Mouse (Mus musculus) forebrain, embryonic 11.5 days (tissue): Measurements from ENCODE around the gene Apc2. TPM values are rescaled to one million over a fixed set of nuclear protein-coding genes. Genes with fewer than 3 reads are reported as not detected.
"Not testable (repeated sequence)": the region's sequence is repeated elsewhere in the genome, so short reads cannot be mapped to it uniquely, and the experiment has no call there.

Experiments used
- ATAC-seq: fragments of 200-750 bp; cut with Nextera tagmentation; replicated peaks from 2 replicates; pipeline ENCODE4 v1.8.0; 2017; ENCODE audit warnings: moderate TSS enrichment; ENCODE audit not compliant: low FRiP score
- DNase-seq: peaks from one replicate; pipeline ENCODE4 v3.0.0-alpha.2; 2017; ENCODE audit warnings: low spot score
- H3K27ac ChIP-seq: fragments of 300-500 bp; sonication (generic); 2 replicates; pipeline ENCODE4 v1.5.1; 2014; ENCODE audit warnings: low read depth, low read length
- H3K27me3 ChIP-seq: fragments of 300-500 bp; sonication (generic); 2 replicates; pipeline ENCODE4 v1.6.1; 2014; ENCODE audit warnings: mild to moderate bottlenecking, low read length, mixed read lengths; ENCODE audit not compliant: control insufficient read depth, insufficient read depth
- H3K36me3 ChIP-seq: fragments of 300-500 bp; sonication (generic); 2 replicates; pipeline ENCODE4 v1.6.1; 2014; ENCODE audit warnings: mild to moderate bottlenecking, low read length, moderate library complexity, mixed read lengths; ENCODE audit not compliant: control insufficient read depth, insufficient read depth
- H3K4me1 ChIP-seq: fragments of 300-500 bp; sonication (generic); replicated peaks from 2 replicates; pipeline ENCODE4 v1.6.1; 2014; ENCODE audit warnings: low read length, mixed read lengths; ENCODE audit not compliant: control insufficient read depth, insufficient read depth
- H3K4me2 ChIP-seq: fragments of 300-500 bp; sonication (generic); 2 replicates; pipeline ENCODE4 v1.6.1; 2014; ENCODE audit warnings: low read depth, mild to moderate bottlenecking, low read length, moderate library complexity, mixed read lengths; ENCODE audit not compliant: severe bottlenecking
- H3K4me3 ChIP-seq: fragments of 300-500 bp; sonication (generic); 2 replicates; pipeline ENCODE4 v1.5.1; 2014; ENCODE audit warnings: low read depth, low read length
- H3K9ac ChIP-seq: fragments of 300-500 bp; sonication (generic); 2 replicates; pipeline ENCODE4 v1.6.1; 2014; ENCODE audit warnings: low read length
- H3K9me3 ChIP-seq: fragments of 300-500 bp; sonication (generic); 2 replicates; pipeline ENCODE4 v1.6.1; 2016; ENCODE audit warnings: low read length, mixed read lengths; ENCODE audit not compliant: control insufficient read depth
- WGBS: fragments of 180-500 bp; shearing (Covaris S2); extraction: QIAGEN DNeasy Blood & Tissue Kit; methylation state at CpG from one replicate; pipeline ENCODE4 v1.1.7; 2014; 5-methylcytosine and 5-hydroxymethylcytosine counted together
- polyA plus RNA-seq: library from polyadenylated mRNA; unstranded; fragments of >200 nt; fragmentation: Nextera tagmentation; extraction: Ambion mirVana; gene quantifications from 2 replicates; pipeline ENCODE4 v1.2.1, GENCODE M21; 2014

Gene Apc2
- 75.5 and 77.7 TPM in 2 replicates for polyA plus RNA-seq

DNA sequence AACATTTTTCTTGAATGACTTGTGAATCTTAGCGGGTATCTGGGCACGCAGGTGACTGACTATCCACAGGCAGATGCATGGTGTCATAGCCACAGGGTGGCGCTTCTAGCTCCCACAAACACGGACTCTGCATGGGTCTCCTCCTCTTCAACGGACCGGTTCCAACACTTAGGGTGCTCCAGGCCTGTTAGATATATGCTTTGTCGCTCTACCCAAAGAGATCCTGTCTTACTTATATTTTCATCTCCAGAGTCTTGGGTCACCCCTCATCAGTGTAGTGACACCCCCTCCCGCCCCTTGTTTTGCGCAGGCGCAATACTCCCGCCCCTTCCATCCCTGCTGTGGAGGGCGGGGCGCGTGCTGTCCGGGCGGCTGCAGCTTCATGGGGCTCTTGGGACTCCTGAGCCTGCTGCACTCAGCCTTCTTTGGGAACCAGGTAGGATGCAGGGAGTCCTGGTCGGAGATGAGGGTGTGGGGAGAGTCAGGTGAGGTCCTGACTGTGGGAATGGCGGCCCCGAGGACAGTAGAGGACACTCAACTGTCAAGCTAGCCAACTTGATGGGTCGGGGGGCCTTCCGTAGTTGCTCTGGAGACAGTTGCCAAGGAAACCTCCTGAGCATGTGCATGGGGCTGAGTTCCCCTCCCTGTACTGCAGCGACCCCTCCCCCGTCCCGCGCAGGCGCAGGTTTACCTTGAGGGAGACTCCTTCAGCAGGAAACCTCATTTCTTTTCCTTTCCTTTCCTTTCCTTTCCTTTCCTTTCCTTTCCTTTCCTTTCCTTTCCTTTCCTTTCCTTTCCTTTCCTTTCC lies at the start of gene Apc2:
Gene Apc2 (plus strand): TSS at position 360 of the 808 bp plus-strand sequence.
- Histone ChIP-seq H3K4me3 (peak within 1 kb of the TSS; percentile 35), H3K4me2 (peak within 1 kb of the TSS; percentile 55), H3K9me3 (no peaks in the 10 kb centered on the region), H3K4me1 (peaks cover 44% of the 10 kb centered on the region), H3K9ac (peak within 1 kb of the TSS; percentile 54), H3K36me3 (peaks cover 11% of the 10 kb centered on the region), H3K27ac (peak within 1 kb of the TSS; percentile 78), H3K27me3 (peaks cover 5% of the 10 kb centered on the region)
- peak; percentile 89 for DNase-seq
- under 1% methylated on average over 26 of the region's 26 CpGs for whole genome bisulfite sequencing
- ATAC-seq = peak; percentile 38

DNA sequence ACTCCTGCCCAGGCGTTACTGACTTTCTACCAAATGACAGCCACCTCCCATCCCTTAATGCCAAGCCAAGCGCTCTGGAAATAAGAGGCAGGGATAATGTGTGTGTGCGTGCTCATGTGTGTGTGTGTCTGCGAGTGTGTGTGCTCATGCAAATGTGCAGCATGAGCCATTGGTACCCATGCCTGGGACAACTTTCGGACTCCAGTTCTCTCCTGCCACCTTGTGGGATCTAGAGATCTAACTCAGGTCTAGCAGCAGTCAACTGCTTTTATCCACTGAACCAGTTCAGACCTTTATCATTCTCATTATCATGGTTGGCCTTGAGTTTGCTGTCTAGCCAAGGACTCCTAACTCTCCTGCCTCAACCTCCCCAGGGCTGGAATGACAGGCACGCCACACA lies 47.9 kb upstream of the Apc2 start:
- Histone ChIP-seq H3K27me3 (no peaks in the 10 kb centered on the region), H3K4me3 (no peak overlapping the region), H3K36me3 (no peaks in the 10 kb centered on the region; the same call in 1 of the 2 replicates), H3K9me3 (no peaks in the 10 kb centered on the region), H3K4me1 (peaks cover 13% of the 10 kb centered on the region), H3K27ac (no peak overlapping the region), H3K4me2 (no peak overlapping the region), H3K9ac (no peak overlapping the region)
- WGBS = 56% methylated on average over 6 of the region's 6 CpGs
- DNase-seq = no peak
- no peak for ATAC-seq

DNA sequence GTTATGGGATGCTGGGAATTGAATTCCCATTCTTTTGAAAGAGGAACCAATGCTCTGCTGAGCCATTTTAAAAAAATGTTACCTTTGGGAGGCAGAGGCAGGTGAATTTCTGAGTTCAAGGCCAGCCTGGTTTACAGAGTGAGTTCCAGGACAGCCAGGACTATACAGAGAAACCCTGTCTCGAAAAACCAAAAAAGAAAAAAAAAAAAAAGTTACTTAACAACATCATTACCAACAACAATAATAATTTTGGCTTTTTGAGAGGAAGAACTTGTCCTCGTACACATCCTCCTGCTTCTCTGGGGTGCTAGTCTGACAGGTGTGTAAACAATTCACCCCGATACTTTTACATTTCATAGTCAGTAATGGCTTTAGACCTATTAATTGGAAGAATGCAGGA lies 47.3 kb upstream of the Apc2 start:
- 40% methylated on average over 3 of the region's 3 CpGs for WGBS
- not testable (repeated sequence) for H3K27ac ChIP-seq, H3K27me3 ChIP-seq, H3K9me3 ChIP-seq, H3K9ac ChIP-seq, H3K36me3 ChIP-seq, DNase-seq
- H3K4me1 ChIP-seq = peaks cover 13% of the 10 kb centered on the region
- peak overlapping the region; percentile 77; the same call in 1 of the 2 replicates for H3K4me2 ChIP-seq
- peak overlapping the region; percentile 69 for H3K4me3 ChIP-seq
- 0 out of 2 replicates have a peak, but pooled peaks have one; percentile 18 for ATAC-seq

DNA sequence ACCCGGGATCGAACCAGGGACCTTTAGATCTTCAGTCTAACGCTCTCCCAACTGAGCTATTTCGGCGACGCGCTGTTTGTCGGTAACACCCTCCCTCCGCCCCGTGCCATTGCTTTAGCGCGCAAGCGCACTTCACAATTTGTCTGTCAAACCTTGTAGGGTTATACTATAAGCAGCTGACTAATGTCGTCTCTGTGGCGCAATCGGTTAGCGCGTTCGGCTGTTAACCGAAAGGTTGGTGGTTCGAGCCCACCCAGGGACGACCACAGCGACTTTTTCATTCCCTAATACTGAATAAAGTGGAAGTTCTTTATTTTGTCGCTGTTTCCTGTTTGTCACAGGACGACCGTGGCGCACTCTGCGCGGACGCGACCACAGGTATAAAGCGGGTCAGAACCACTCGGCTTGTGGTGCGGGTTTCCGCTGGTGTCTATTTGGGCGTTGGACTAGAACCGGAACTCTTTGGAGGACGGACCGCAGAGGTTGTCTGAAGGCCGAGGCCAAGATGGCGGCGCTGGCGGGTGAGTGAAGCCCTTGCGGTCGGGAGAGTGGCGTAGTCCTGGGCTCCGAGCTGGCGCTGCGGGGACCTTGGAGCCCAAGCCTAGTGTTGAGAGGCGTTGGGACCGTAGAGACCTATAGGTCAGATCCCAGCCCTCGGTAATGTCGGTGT lies 46.7 kb upstream of the Apc2 start, which contains the start of gene Ndufs7:
Gene Ndufs7 (plus strand): TSS at position 151 of the 670 bp plus-strand sequence.
- Histone ChIP-seq H3K4me2 (peak within 1 kb of the TSS; percentile 77), H3K9me3 (no peaks in the 10 kb centered on the region), H3K4me1 (peaks cover 13% of the 10 kb centered on the region), H3K4me3 (peak within 1 kb of the TSS; percentile 69), H3K27ac (peak within 1 kb of the TSS; percentile 76; the same call in 1 of the 2 replicates), H3K9ac (peak within 1 kb of the TSS; percentile 83), H3K36me3 (no peaks in the 10 kb centered on the region; the same call in 1 of the 2 replicates), H3K27me3 (no peaks in the 10 kb centered on the region)
- DNase-seq (peak; percentile 95), ATAC-seq (peak; percentile 86)
- under 1% methylated on average over 53 of the region's 53 CpGs for WGBS

DNA sequence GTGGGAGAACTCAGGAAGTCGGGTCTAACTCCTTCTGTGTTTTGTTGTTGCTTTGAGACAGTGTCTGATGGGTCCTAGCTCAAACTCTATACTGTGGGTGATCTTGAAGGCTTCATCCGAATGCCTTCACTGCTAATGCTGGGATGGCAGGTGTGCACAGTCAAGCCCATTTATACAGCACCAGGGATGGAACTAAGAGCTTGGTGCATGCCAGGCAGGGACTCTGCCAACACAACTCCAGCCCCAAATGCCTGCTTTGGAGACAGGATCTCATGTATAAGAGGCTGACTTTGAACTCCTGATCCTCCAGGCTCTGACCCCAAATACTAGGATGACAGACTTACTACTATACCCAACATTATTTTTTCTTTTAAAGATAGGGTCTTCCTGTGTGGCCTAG lies 45.7 kb upstream of the Apc2 start:
- Histone ChIP-seq H3K27me3 (no peaks in the 10 kb centered on the region), H3K27ac (0 out of 2 replicates have a peak overlapping the region, but pooled peaks have one; percentile 76), H3K9me3 (no peaks in the 10 kb centered on the region), H3K4me3 (peak overlapping the region; percentile 69), H3K36me3 (no peaks in the 10 kb centered on the region; the same call in 1 of the 2 replicates), H3K4me1 (peaks cover 13% of the 10 kb centered on the region), H3K9ac (peak overlapping the region; percentile 83), H3K4me2 (peak overlapping the region; percentile 77)
- no peak for ATAC-seq
- no peak for DNase-seq
- WGBS = 48% methylated on average over 2 of the region's 2 CpGs

GRCm38 (mm10) chr10:80250573-80250972 lies 45.2 kb upstream of the Apc2 start:
- Histone ChIP-seq H3K9ac (no peak overlapping the region), H3K4me2 (peak overlapping the region; percentile 77), H3K4me1 (peaks cover 10% of the 10 kb centered on the region; the same call in 1 of the 2 replicates), H3K27me3 (no peaks in the 10 kb centered on the region), H3K27ac (no peak overlapping the region), H3K9me3 (no peaks in the 10 kb centered on the region), H3K4me3 (no peak overlapping the region; the same call in 1 of the 2 replicates), H3K36me3 (no peaks in the 10 kb centered on the region; the same call in 1 of the 2 replicates)
- no peak for DNase-seq
- WGBS = 83% methylated on average over 4 of the region's 4 CpGs
- no peak for ATAC-seq

DNA sequence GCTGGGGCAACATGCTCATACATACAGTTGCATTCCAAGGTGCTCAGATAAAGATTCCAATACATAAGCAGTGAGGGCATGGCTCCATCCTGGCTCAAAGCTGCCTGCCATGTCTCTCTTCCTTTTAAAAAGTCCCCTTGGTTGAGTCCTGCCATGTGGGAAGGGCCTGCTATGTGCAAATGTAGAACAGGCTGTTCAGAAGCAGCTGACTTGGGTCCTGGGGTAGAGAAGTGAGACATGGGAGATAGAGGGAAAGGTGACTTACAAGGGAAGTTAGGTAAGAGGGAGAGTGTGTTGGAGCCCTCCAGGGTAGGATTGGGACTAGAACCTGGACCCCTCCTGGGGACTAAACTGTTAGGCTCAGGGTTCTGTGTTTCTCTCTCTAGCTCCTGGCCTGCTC lies 43.8 kb upstream of the Apc2 start:
- Histone ChIP-seq H3K9ac (no peak overlapping the region), H3K9me3 (no peaks in the 10 kb centered on the region), H3K4me1 (peaks cover 10% of the 10 kb centered on the region; the same call in 1 of the 2 replicates), H3K27ac (no peak overlapping the region), H3K4me3 (no peak overlapping the region), H3K4me2 (no peak overlapping the region), H3K36me3 (no peaks in the 10 kb centered on the region; the same call in 1 of the 2 replicates), H3K27me3 (no peaks in the 10 kb centered on the region)
- no peak for ATAC-seq
- DNase-seq = no peak

DNA sequence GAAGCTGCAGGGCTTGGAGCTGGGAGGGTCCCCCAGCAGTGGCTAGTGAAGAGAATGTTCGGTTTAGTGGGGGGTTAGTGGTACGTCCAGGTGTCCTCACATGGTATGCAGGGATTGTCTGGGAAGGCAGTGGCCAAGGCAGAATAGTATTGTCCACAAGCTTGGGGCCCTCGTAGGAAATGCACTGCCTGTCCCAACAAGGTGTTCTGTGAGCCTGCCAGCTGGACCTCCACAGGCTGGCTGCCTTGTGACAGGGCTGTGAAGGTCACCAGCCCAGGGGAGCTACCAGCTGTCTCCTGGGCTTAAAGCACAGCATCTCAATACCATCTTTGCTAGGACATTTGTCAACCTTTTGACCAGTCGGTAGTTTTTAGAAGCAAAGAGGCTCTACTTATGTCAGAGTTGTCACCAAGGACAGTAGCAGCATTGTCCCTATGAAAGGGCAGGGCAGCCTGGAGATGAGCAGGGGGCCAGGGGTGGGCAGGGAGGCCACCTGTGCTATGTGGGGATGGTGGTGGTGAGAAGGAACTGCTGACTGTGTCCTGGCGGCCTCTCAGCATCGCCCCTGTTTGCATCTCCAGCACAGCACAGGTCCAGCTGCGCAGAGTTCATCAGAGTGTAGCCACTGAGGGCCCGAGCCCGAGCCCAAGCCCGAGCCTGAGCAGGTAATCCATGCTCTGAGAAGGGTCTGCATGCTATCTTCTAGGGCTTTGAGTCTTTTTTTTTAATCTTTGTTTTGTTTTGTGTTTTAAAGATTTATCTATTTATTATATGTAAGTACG lies 43.1 kb upstream of the Apc2 start:
- ATAC-seq = no peak
- H3K27ac ChIP-seq = no peak overlapping the region
- WGBS = 91% methylated on average over 11 of the region's 11 CpGs
- H3K4me3 ChIP-seq = no peak overlapping the region
- DNase-seq = no peak
- no peaks in the 10 kb centered on the region for H3K27me3 ChIP-seq
- peaks cover under 1% of the 10 kb centered on the region; the same call in 1 of the 2 replicates for H3K36me3 ChIP-seq
- no peaks in the 10 kb centered on the region for H3K9me3 ChIP-seq
- H3K9ac ChIP-seq = no peak overlapping the region
- no peak overlapping the region for H3K4me2 ChIP-seq
- peaks cover 10% of the 10 kb centered on the region; the same call in 1 of the 2 replicates for H3K4me1 ChIP-seq
